Mouse (Mus musculus): ENCODE measurements around the gene C1galt1. TPM values are rescaled to one million over a fixed set of nuclear protein-coding genes. Genes with fewer than 3 reads are reported as not detected.

Gene C1galt1
- total RNA-seq (2021) = 10 to 100 TPM; 22.3 to 24.6 TPM
- long read RNA-seq, experiment 1, full-length matches to known transcripts = 2 of 4 reads
- long read RNA-seq, experiment 1, partial matches to known transcripts = 0 of 4 reads
- long read RNA-seq, experiment 1, other reads (novel, unspliced or antisense) = 2 of 4 reads
- long read RNA-seq, experiment 2, full-length matches to known transcripts = 7 of 16 reads
- long read RNA-seq, experiment 2, partial matches to known transcripts = 0 of 16 reads
- long read RNA-seq, experiment 2, other reads (novel, unspliced or antisense) = 9 of 16 reads

GRCm38 (mm10) chr6:7844802-7845679 lies at the start of gene C1galt1:
Gene C1galt1, plus strand, starts transcription at chr6:7844842.
- peak; percentile 14 to 20 for DNase-seq (ENCODE audit: low spot score in 2 of 2)

- DNase-seq (ENCODE audit: low spot score in 2 of 2) = no peak
These were observed 44.7 kb upstream of the C1galt1 start for GRCm38 (mm10) chr6:7799969-7800368.

- no peak for DNase-seq (ENCODE audit: low spot score in 2 of 2)
These were observed 40.7 kb upstream of the C1galt1 start for GRCm38 (mm10) chr6:7803765-7804542.

- no peak for DNase-seq (ENCODE audit: low spot score in 2 of 2)
These were observed 30.5 kb upstream of the C1galt1 start for GRCm38 (mm10) chr6:7814146-7814545.

- no peak for DNase-seq (ENCODE audit: low spot score in 2 of 2)
These were observed 28.4 kb upstream of the C1galt1 start for GRCm38 (mm10) chr6:7816233-7816632.

GRCm38 (mm10) chr6:7822688-7823087 lies 22.0 kb upstream of the C1galt1 start:
- DNase-seq (ENCODE audit: low spot score in 2 of 2) = no peak

GRCm38 (mm10) chr6:7830793-7831192 lies 13.8 kb upstream of the C1galt1 start:
- no peak for DNase-seq (ENCODE audit: low spot score in 2 of 2)

GRCm38 (mm10) chr6:7832564-7833175 lies 12.0 kb upstream of the C1galt1 start:
- DNase-seq (ENCODE audit: low spot score in 2 of 2) = no peak

- no peak for DNase-seq (ENCODE audit: low spot score in 2 of 2)
These were observed 773 bp upstream of the C1galt1 start for GRCm38 (mm10) chr6:7843726-7844411.

- peak; percentile 89 to 95 for DNase-seq (ENCODE audit: low spot score in 2 of 2)
These were observed 235 bp upstream of the C1galt1 start for GRCm38 (mm10) chr6:7844412-7844801.

- DNase-seq (ENCODE audit: low spot score in 2 of 2) = no peak
These were observed 1.0 kb downstream of the C1galt1 start for GRCm38 (mm10) chr6:7845680-7846017.

GRCm38 (mm10) chr6:7846726-7847439 lies 2.2 kb downstream of the C1galt1 start:
- DNase-seq (ENCODE audit: low spot score in 2 of 2) = no peak

GRCm38 (mm10) chr6:7847890-7848508 lies 3.4 kb downstream of the C1galt1 start:
- no peak for DNase-seq (ENCODE audit: low spot score in 2 of 2)

- DNase-seq (ENCODE audit: low spot score in 2 of 2) = no peak
These were observed 4.1 kb downstream of the C1galt1 start for GRCm38 (mm10) chr6:7848714-7849113.

GRCm38 (mm10) chr6:7851036-7851435 lies 6.4 kb downstream of the C1galt1 start:
- DNase-seq (ENCODE audit: low spot score in 2 of 2) = no peak

GRCm38 (mm10) chr6:7852919-7853318 lies 8.3 kb downstream of the C1galt1 start:
- DNase-seq (ENCODE audit: low spot score in 2 of 2) = no peak

GRCm38 (mm10) chr6:7853461-7853860 lies 8.8 kb downstream of the C1galt1 start:
- no peak for DNase-seq (ENCODE audit: low spot score in 2 of 2)

- DNase-seq (ENCODE audit: low spot score in 2 of 2) = no peak
These were observed 12.1 kb downstream of the C1galt1 start for GRCm38 (mm10) chr6:7856682-7857290.
